Mouse (Mus musculus) embryo, embryonic 11 days (tissue): ENCODE measurements at regions not wholly inside any gene's neighbourhood (a gene's known extent, or its start where the extent isn't known, plus 50 kb on each side); places are given as distances from the start of the nearest gene placed in this dataset.

Source experiments
- DNase-seq: peaks from one replicate; pipeline ENCODE4 v3.0.0-alpha.2; 2015

DNA sequence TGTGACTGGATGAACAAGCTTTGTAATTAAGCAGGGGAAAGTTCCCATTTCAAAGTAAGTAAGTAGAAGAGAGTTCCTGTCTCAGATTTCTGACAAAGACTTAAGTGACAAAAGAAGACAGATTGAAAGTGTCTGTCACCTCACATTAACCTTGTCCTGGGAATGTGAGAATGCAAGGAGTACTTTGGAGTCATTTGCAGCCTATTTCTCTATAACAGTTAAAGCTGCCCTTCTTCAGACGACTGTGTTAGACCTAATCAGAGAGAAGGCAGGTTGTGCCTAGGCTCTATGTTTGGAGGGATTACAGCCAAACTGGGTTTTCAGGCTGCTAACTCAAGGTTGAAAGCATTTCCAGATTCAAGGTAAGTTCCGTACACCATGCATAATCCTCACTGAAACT, 446.5 kb downstream of the Pdgfc start:
- DNase-seq, result no peak

DNA sequence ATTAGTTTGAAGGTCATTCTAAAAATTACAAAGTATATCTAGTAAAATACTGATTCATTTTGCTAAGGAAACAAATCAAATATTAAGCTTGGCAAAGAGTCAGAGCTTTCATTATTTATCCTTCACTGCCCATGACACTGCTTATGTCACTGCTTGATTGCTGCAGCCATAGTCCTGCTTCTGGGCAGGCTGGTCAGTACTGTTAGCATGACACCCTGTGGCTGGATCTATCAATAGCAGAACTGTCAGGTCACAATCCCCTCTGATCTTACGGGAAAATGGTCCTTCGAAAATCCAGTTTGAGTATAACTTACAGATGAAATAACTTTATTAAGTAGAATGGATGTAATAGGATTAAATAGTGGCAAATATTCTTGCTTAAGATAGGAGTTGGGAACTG, 447.1 kb downstream of the Pdgfc start:
- DNase-seq, result peak; percentile 39

DNA sequence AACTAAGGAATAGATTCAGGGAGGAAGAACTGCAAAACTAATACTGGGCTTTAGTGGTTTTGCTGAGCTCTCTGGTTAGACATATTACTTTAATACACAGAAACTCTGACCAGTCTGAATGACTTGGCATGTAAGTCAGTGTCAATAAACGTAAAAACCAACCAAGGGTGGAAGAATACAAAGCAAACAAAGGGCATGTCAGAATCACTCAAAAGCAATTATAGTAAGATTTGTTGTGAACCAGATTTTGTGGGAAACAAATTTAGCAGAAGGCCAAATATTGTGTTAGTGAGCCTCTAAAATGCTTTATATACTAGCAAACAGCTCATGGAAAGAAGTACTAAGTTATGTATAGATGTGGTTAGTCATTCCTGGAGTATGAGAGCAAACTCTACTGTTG, 427.1 kb upstream of the Ctso start:
- DNase-seq, result no peak

DNA sequence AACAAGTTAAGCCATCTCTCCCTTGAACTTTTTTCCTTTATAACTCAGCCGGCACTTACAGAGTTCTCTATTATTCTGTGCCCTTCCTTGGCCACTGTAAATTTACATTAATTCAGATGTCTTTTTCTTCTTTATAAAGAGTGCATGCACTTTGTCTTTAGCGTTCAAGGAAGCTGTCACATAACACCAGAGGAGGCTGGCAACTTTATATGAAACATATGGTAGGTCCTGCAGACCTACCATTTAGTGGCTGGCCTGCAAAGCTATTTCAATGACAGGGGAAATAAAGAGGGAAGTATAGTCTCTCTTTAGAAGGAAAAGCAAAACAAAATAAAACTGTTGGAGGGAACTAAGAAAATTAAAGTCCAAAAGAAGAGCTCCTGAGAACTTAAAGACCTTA, 423.8 kb upstream of the Ctso start:
- peak; percentile 42 for DNase-seq

DNA sequence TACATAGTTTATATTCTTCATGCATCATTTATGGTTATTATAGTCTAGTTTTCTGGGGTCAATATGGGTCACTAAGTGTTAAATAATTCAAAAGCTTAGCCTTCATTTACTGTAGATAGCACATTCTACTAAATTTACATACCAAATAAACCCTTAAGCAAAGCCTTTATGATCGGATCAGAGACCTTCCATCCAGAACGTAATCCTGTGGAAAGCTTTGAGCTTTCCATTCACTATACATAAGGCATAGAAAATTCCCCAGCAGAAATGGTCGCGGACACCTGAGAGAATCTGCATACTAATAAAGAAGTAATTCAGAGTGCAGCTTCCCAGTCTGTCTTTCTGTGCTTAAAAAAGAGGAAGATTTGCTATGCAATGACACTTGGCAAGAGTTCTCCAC, 410.6 kb upstream of the Ctso start:
- DNase-seq, result no peak

DNA sequence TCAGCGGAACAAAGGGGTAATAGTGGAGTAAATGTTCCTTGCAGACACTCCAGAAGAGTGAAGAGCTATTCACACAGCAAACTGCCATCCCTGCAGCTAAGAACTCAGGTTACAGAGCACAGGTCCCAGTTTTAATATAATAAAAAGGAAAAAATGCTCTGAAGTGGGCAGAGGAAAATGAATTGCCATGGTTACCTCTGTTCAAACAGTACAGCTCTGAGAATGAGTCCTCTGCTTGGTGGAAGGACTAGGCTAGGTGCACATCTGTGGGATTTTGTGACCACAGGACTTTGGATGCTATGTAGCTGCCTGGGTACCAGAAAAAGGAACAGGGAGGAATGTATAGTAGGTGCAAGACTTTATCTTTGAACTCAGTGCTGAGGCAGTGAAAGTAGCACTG, 401.5 kb upstream of the Ctso start:
- no peak for DNase-seq

DNA sequence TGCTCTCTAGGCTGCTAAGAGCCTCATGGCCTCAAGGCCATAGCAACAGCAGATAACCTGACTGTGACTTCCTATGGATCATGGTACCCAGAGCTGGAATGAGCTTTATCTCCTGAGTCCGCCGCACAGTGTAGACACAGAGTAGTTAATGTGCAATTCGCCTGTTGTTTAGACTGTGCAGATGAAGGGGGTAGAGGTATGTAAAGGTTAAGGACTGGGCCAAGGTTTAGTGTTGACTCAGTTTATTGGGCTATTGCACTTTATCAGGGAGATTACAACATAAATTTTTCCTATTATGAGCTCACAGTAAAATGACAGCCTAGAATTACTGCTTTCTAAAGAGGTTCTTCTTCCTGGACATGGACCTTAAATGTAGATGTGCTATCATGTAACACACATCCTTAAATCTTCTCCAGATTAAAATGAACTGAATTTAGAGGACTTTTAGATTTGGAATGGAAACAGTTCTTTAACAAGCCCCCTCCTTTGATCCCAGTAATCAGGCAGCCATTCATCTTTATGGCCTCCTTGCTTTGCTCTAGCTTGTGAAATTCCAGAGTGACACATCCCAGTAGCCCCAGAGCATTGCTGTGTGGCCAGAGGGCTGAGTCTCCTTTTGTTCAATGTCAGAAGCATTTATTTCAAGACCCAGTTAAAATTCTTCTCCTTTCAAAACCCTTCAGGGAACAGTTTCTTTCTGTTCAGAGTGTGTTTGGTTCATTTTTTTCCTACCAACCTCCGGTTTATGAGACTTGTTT, 396.8 kb upstream of the Ctso start:
- peak; percentile 46 for DNase-seq

DNA sequence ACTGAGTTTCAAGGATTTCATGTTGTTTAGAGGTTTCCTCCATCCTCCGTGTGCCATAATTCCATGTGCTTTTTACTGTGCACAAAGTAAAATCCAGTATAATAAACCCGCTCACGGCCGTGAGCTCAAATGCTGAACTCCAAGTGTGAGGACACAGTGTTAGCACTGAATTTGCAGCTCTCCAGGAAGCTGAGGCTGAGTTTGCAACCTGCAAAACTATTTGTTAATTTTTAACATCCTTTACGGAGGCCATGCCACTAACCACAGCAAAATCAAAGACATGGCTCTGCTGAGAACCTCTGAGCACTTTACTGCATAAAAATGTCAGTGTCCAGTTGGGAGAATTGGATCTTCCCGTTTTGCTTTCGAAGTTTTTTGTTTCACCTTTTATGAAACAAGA, 377.6 kb upstream of the Ctso start:
- no peak for DNase-seq

DNA sequence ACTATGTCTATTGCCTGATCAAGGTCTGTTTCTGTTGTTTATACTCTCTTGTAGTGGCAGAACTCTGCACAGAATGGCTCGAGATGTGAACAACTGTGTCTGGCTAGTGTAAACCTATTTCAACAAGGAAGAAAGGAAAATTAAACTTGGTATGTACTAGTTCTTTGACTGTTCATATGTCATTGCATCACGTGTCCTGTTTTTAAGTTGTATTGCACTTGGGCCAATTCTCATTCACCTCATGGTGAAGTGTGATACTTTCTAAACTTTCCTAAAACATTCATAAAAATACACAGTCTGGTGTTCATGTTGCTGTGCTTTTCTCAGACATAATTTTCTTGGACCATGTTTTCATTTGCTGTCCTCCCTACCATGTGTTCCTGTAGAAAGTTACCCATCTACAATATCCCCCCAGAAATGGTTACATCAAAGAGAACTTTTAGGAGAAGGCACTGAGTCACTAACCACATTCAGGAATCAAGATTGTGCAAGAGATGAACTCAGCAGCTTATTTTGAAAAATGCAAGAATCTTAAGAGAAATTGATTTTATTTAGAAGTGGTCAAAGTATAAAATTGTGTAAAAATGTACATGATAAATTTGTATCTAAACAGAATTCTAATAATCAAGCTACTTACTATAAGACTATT, 369.7 kb upstream of the Ctso start:
- no peak for DNase-seq

DNA sequence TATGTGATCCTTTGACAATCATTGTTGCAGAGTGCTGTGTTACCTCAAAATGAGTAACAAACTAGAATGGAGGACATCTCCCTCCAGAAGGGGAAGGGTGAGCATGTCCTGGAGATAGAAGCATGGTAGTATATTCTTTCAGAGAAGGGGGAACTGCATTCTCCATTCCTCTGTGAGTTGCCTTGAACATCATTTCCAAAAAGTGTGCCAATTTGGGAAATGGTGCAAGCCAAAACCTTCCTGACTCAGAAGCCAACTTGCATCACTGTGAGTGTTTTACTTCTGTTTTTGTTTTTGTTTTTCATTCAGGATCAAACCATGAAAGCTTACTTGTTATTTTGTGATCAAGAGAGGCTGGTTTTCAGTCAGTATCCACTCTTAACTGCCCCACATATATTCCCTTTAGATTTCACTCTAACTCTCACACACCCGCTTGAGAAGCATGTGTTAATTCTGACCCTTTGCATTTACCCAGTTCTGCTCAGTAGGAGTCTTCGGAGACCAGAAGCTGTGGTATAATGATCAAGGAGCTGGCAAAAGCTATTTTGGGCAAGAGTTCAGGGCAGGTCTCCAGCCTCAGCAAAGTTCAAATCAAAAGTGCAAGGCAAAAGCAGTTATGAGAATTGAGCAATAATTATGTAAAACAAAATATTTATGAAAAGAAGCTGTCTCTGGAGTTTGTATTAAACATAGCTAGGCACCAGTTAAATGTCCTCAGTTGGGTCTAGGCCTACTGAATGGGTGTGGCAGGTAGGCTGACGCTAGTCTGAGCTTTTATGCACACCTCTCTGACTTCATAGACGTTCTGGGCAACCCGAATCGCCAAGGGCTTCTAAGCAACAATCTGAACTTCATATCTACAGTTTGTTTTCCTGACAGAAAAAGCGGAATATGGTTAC, 368.3 kb upstream of the Ctso start:
- no peak for DNase-seq

DNA sequence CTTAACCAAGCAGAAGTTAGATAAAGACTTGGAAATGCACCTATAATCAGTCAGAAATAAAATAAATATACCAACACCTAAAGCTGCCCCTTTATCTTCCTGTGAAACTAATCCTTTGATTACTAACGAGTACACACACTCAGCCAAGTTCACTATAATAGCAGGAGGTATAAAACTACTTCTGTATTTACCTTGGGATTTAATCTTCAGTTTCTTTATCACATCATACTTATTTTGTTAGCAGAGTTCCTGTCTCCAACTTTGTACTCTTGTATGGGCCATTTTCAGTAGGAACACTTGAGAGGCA, 367.7 kb upstream of the Ctso start:
- DNase-seq, result no peak

DNA sequence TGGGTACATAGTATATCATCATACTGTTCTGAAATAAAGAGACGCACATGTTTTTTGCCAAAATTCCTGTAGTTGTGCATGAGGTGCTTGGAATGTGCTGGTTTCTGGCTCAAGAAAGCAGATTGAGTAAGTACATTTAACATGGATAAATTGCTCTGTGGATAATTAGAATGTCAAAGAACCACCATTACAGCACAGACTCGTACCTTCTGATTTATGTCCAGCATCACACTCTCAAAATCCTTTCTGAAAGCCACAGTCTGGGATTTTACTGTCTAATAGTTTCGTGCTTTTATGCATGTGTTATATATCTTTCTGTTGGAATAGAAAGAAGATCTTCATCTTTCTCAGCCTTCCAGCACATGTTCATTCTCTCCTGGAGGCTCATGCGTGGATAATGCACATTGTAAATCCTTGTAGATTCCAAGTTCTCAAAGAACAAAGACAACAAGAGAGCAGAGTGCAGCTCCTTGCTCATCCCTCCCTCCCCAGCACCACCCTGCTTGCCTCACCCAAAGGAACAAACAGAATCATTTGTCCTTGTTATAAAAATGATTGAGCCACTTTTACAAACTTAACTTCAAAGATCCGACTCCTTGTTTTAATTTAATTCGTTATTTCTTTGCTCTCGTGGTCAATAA, 348.9 kb upstream of the Ctso start:
- DNase-seq, result peak; percentile 6

DNA sequence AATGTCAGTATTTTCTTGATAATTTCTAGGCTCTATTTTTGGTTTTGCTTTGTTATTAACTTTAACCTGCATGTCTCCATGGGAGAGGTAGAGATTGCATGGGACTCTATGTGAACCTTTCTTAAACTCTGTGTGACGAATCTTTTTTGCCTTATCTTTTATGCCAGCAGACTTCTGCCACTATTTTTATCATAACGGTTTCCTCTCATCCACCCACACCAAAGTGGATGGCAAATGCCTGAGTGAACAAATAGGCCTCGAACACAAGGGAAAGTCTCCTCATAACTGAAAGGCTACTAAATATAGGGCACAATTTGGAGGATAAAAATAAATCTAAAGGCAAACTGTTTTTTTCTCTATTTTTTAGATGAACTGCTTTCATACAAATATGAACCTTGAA, 343.3 kb upstream of the Ctso start:
- no peak for DNase-seq

DNA sequence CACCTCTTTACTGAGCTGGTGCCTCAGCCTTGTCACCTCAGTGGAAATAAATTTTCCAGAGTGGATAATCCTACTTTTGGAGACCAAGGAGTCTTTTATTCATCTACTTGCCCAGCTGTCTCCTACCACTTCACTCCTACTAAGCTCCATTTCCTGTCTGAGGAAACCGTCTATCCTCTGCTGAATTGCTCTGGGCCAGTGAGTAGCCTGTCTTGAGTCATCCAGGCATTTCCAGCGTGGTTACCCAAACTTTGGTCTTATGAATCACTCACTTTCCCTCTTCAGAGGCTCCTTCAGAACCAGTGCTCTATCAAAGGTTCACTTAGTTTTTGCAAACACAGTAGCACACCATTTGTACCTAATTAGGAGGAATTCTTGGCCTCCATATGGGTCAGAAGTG, 303.2 kb upstream of the Ctso start:
- DNase-seq, result no peak

DNA sequence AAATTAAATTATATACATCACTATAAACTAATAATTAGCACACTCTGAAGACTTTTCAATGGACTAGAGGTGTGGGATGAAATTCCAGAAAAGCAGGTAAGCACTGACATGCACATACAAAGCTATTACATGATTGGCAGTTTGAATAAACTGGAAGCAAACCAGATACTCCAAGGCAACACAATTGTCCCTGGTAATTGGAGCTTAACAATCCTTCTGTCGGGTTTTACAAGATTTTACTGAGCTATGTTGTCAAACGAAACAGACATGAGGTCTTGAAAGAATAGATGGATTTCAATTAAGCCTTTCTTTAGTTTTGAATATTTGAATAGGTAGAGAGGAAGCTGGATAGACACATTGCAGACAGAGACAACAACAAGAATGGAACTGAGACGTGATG, 273.9 kb upstream of the Ctso start:
- DNase-seq, result no peak

DNA sequence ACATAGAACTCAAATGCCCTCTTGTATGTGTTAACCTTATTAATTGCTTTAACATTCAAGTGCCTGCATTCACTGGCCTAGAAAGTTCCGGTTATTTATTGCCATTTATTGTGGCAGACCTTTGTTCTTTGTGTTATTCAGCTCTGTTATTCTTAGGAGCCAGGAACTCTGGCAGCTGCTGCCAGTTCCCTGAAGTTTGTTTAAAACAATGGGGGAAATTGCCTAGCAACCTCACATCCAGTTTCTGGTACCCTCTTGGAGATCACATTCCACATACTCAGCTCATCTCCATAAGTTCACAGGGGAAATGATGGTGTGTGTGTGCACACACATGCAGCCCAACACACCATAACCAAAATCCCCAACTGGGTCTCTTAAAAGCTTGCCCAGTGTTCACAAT, 270.8 kb upstream of the Ctso start:
- peak; percentile 68 for DNase-seq

DNA sequence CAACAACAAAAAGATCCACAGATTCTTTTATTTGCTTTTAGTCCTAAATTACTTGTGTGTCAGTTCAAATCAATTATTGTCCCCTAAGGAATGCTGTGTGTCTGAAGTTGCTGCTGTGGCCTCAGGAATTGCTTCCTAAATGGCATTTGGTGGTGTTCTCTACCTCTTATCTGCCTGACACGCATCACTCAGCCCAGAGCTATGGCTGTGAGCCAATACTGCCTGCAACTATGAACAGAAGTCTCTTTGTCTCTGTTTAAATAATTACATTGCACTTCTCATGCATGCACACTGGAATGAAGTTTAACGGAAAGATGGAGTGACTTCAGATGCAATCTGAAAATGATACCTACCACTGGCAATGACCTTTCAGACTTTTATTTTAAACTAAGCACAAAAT, 266.1 kb upstream of the Ctso start:
- DNase-seq, result no peak

DNA sequence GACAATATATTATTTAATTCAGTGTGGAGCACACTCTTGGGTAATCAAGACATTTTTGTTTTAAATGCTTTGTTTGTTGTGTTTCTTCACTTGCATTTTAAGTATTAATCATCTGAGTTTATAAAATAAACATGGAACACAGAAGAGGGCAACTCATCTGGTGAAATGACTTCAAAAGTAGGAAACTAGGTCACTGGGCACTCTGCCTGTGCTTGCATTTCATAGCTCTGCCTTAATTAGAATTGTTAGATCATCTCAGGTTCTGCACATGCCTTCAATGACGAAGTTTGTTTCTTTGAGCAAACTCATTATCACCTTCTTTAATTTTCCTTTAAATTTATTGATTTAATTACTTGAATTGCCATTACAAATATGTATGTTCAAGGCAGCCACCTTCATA, 255.8 kb upstream of the Ctso start:
- no peak for DNase-seq

DNA sequence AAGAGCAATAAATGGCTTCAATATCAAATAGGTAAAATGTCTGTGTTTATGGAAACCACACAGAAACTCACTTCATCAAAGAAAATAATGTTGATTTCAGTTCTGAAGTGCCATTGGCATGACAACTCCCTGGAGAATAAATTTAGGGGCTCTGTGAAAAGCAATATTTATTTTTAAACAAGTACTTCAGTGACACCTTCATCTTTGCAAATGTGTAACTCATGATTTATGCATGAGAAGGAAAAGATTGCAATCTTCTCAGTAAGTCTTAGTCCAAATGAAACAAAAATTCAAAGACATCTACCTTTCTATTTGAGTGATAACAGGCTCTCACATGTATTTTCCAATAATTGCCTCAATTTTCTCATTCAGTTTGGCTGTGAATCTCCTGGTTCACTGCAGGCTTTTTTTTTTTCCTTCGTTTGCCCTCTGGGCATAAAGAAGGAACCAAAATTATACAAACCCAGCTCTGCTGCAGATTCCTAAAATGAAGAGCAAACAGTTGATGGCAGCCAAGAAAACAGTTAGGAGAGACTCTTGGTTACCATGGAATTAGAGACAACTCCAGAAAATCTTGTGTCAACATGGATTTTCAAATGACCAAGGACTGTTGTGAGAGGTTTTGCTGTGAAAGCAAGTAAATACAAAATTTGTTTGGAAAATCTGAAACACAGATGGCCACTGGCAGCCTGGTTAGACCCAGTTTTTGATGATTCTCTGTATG, 230.3 kb upstream of the Ctso start:
- DNase-seq, result no peak

DNA sequence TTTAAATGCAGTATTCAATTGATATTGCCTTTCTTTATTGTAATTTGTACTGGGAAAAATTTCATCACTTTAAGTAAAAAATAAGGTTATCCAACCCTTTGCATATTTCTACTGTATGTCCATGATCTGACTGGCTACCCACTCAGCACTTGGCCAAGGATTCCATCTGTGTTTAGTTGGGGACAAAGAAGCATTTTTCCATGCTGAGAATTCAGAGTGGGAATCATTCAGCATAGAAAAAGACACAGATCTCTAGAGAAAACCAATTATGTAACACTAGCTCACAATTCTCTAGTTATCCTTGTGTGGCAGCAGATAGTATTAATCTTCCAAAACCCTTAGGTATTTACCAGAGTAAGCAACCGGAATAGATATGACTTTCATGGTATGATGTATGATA, 213.5 kb upstream of the Ctso start:
- DNase-seq, result no peak

DNA sequence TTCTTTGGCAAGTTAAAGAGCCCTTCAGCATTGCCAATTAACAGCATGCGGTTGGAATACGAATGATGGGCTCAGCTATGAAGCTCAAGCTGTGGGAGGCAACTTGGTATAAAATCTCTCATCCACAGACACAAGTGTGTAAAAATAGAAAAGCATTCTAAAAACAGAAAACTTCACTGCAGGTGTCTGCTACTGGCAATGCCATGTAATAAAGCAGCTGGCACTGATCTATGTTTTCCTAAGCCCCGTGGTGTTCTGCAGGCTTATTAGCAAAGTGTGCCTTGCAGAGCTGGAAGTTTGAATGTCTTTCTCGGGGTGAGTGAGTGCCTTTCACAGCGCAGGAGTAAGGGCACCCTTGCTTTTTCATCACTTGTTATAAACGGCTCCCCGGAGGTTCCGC, 196.9 kb upstream of the Ctso start:
- no peak for DNase-seq

DNA sequence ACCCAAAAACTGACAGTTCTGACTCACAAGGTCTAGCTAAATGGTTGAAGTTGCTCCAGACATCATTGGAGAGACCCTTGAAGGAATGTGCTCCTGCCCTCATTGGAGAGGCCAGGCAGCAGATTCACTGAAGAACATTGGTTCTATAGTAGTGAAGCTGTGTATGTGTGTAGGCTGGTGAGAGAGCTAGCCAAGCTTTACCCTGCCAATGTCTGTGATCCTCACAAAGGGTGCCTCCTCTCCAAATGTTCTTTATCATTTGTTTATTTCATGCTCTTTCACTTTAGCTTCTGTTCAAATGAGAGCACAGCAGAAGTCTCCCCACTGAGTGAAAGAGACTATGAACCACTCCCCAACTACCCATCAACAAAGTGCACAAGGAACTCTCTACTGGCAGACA, 195.6 kb upstream of the Ctso start:
- DNase-seq, result no peak

DNA sequence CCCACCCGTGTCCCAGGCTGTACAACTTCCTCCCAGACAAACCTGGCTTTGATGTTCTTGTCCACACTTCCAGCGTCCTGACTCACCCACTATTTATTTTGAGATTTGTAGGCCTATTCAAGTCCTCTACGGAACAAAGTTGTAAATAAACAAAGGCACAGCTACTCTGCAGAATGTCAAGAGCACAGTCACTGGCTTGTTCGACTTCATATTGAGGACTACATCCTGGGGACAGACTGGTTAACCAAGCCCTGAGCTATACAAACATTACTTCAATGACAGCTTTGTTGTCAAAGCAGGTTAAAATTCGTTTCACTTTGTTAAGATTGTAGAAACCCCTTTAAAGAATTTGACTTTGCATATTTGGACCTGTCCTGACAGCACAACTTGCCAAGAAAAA, 190.3 kb upstream of the Ctso start:
- DNase-seq, result no peak
